Mouse (Mus musculus): ENCODE results near the gene C1s2.
A peak's percentile ranks its signal among the peaks of the same experiment; 100 is the strongest.
"Not testable (repeated sequence)": the region's sequence is repeated elsewhere in the genome, so short reads cannot be mapped to it uniquely, and the experiment has no call there.

Gene C1s2

DNA sequence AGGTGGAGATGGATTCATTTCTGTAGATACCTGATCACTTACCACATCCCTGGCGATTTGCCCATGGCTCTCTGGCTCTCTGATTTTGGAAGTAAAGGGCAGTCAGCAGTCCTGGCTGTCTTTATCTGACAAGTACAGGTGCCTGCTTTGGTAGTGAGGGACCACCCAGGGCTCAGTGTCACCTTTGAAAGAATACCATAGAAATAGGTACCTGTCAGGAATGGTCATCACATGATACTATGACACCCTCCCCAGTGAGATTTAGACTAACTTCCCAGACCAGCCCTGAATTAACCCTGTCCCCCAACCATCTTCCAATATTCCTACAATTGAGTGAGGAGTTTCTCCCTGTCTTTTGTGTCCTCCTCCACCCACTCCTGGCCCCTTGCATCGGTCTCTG is at the start of gene C1s2:
Gene C1s2 (minus strand): TSS at position 101 of the 400 bp plus-strand sequence.
- not testable (repeated sequence) for DNase-seq

DNA sequence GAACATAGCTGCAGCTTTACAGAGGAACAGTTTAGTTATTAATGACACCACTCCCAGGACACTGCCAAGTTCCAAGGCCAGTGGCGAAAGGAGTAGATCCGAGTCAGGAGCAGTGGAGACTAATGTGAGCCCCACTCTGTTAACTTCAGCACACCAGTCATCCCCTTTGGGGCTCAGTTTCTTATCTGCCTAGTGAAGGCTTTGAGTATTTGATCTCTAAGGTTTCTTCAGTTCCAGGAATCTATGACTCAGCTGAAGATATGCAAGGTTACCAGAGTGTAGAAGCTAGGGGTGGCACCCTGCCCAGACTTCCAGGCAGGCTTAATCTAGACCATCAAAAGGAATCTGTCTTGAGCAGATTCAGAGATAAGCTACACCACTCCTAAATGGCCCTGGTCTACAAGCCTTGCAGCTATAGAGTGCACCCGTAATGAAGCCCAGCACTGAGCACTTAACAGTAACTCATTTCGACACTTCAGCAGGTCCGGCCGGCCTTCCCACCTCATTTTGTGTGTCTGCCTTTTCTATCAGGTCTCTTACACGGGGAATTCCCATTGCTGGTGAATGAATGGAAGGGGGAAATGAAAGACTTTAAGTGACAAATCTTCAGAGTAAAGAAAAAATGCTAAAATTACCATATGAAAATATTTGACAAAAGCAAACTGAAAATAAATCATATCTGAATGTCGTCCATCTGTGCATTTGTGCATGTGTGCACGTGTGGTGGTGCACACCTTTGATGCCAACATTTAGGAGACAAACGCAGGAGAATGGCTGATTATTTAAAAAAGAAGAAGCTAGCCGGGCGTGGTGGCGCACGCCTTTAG is 47.9 kb upstream of the C1s2 start:
- DNase-seq = peak; percentile 81

DNA sequence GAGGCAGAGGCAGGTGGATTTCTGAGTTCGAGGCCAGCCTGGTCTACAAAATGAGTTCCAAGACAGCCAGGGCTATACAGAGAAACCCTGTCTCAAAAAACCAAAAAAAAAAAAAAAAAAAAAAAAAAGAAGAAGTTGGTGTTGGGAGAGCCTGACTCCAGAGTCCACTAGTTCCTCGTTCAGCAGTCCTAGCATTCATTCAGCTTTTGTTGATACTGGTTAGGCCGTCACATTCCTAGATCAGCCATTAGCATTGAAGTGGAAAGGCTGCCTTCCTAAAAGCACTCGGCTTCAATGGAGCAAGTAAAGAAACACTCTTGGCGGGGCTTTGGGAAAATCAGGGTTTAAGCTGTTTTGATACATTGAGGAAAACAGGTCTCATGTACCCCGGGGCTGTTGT is 46.4 kb upstream of the C1s2 start:
- DNase-seq = peak; percentile 55

DNA sequence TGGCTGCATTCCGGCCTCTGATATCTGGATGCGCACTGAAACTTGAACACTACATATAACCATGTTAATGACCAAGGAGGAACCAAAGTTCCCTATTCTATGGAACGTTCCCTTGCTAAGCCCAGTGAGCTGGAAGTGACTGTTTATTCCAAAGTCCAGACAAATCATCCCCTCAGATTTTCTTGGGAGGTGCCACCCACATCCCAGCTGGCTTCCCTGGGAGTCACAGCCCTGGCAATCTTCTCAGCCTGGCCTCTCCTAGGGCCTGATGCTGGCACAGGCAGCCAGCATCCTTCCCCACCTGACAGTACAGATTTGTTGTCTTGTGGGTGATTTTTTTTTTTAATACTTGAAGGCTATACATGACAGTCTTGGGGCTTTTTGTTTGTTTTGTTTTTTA is 43.6 kb upstream of the C1s2 start:
- DNase-seq = no peak

DNA sequence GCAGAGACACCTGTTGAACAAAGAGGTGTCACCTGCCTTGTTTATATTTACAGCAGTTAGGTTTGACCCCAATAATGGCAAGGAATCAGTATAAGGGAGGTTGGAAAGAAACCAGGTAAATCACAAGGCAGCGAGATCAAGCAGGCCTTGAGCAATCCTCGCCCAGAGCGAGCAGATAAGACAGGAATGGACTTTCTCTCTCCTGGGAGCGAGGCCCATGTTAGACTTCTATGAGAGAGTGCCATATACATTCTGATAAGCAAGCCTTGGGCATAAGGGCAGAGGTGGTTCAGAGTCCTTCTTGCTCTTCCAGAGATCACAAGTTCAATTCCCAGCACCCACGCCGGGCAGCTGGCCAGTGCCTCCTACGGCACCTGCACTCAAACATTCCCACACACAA is 42.9 kb upstream of the C1s2 start:
- no peak for DNase-seq

DNA sequence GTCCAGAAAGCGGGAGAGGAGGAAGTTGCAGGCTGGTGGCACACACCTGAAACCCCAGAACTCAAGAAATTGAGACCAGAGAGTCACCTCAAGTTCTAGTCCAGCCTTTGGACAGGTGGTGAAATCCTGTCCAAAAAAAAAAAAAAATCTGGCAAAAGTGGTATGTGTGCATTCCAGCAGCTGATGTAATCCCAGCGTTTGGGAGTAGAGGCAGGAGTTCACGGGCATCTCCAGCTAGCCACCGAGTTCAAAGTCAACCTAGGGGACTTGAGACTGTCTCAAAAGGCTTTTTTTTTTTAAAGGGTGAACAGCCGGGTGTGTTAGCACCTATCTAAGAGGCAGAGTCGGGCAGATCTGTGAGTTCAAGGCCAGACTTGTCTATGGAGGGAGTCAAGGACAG is 40.3 kb upstream of the C1s2 start:
- peak; percentile 40 for DNase-seq

DNA sequence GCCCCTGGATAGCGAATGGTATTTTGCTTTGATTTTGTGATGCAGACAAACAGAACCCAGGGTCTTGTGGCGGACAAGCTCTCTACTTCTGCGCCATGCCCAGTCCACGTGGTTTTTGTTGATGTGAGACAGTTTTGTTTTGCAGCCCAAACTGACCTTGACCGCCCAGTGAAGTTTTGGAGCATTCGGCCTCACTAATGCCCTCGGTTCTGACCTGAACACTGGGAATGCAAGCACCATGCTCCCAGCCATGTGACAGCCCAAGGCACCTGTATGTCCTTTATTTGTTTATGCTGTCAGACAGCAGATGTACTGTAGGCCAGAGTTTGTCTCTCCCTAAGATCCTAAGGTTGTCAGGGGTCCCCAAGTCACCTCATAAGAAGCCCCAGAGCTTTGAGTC is 38.7 kb upstream of the C1s2 start:
- peak; percentile 72 for DNase-seq

DNA sequence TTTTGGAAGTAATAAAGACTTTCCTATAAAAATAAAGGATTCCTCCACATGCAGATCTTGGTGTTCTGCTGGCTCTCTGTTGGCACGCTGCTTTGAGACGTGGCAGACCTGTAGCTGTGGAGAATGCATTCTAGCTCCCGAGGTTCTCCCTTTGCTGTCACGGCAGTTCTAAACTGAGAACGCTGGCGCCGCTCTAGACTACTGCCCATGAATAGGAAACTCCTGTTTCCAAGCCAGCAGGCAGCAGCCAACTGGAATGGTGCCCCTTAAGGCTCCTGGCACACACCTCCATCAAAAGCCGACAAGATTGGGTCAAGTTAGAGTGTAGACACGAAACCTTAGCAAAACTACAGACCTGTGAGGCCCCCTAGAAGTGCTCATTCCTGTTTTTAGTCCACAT is 37.7 kb upstream of the C1s2 start:
- DNase-seq = peak; percentile 65

DNA sequence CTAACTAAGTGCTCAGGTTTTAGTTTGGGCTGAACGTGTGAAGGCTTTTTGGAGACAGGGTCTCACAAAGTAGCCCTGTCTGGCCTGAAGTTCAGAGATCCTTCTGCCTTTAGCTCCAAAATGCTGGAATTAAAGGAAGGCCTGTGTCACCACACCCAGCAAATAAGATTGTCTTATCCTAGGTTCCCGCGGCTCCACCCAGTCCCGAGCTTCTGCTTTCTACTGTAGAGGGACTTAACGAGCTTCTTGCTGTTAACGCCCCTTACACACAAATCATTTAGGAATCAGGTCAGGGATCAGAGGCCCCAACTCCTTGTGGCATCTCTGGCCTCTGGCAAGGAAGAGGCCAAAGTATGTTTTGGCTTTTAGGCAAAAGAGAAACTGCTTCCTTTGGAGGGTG is 36.2 kb upstream of the C1s2 start:
- DNase-seq = no peak

DNA sequence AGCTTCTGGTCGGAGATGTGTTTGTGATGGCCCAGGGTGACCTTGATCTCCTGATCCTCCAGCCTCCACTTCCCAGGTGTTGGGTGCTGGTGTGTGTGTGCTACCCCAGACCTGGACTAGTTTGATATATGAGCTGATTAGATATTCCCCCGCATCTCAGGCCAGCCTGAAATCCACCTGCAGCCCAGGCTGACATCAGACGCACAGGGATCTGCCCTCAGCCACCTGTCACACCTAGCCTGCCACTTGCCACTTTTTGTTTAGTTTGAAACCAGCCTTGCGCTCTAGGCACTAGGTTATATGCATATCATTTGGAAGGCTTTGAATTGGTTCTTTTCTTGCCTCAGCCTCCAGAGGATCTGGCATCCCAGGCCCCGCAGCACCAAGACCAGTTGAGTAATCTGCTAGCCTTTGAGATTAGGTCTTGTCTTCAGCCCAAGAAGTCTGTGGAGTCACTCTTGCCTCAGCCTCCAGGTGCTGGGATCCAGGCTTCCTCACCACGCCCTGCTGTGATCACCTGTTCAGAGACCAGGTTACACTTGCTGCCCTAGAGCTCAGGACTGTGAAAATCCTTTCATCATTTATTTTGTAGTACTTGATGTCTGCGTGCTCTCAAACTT is 34.5 kb upstream of the C1s2 start:
- no peak for DNase-seq

DNA sequence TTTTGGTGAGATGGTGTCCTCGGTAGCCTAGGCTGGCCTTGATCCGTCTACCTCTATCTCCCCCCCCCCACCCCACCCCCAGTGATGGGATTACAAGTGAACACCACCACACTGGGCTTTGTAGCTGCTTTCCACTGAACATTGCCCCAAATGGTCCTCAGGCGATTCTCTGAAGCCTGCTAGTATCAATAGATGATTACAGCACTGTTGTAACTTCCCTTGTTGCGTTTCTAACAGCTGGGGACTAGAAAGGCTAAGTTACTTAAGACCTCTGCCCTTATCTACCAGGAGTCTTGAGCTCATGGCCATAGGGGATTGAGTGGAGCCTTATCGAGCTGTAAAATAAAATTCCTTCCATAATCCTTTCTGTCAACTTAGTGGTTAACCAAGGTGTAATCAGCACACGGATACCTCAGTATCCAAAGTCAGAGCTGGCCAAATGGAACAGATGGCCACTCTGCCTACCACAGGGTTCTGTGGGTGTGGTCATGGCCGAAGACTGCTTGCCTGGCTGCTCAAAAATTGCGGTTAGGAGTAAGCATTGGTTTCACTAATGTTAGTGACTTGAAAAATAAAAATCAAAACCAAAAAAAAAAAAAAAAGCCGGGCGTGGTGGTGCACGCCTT is 33.5 kb upstream of the C1s2 start:
- no peak for DNase-seq

DNA sequence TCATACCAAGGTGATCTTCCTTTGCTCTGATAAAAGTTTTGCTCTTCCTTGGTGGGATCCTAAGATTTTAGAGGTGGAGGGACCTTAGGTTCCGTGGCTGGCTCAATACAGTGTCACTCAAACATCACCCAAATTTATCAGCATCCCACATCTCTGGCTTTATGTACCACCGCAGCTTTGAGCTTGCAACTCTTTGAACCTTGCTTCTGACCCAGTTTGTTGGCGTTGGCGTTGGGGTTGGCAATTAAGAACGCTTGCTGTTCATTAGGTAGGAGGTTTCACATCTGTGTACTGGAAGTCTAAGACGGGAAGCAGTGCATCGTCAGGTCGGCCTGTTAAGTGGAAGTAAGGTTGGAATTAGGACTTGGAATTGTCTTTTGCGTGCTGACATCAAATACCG is 29.1 kb upstream of the C1s2 start:
- no peak for DNase-seq

DNA sequence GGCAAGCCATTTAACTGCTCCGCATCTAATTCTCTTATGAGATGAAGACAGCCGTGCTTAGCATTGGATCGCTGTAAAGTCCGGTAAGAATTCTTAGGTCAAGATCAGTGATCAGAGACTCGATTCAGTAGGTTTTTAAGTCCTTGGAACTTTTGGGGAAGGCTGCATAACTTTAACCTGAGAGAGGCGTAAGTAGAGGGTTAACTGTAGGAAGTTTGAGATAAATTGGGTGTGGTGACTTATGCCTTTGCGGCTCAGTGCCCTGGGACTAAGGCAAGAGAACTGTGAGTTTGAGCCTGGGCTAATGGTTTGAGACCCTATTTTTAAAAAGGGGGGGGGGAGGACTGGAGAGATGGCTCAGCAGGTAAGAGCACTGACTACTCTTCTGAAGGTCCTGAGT is 28.4 kb upstream of the C1s2 start:
- no peak for DNase-seq

DNA sequence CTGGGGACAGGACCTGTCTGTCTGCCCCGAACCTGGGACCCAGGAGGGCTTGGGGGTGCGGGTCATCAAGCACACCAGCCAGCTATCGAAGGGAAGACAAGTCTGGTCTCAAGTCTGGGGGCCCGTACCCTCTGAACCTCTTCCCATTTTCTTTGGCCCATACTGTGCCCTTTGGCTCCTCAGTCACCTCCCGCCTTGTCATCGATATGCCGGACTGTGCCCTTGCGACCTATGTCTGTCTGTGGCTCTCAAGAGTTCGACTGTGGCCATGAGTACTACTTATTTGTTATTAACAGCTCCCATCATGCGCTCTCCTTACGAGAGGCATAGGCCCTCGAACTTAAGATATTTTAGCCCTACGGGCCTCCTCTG is 27.5 kb upstream of the C1s2 start:
- DNase-seq = no peak

DNA sequence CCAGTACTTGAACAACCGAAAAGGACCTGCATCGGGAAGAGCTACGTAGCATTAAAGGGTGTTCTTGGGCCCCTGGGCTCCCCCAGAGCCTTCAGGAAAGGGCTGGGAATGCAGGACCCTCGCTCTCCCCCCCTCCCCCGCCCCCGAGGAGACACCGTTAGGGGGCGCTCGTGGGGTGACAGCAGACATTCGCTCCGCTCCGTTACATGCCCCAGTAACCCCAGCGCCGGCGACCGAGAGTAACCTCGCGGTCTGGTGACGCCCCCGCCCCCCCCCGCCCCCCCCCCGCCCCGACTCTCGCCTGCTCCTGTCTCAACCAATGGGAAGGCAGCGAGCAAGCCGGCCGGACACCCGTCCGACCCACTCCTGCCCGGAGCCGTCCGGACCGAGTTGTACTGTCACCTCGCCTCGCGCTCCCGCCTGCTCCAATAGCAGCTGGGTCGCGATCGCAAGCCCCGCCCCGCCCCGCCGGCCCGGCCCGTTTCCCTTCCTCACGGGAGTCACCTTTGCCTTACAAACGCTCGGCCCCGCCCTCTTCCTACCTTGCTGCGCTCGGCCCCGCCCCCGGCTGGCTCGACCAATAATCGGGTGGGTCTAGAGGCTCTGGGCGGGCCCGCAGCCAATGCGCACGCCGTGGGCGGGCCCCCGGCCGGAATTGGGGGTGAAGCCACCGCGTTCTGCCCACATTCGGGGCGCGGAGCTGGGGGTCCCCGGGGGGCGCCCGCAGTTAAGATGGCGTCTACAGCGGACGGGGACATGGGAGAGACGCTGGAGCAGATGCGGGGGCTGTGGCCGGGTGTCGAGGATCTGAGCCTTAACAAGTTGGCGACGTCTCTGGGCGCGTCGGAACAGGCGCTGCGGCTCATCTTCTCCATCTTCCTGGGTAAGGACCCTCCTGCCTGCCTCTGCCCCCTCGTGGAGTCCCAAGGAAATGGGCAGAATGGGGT is 26.9 kb upstream of the C1s2 start, which contains the start of gene Lpcat3:
Gene Lpcat3 (plus strand): TSS at position 551 of the 947 bp plus-strand sequence.
- peak; percentile 100 for DNase-seq

DNA sequence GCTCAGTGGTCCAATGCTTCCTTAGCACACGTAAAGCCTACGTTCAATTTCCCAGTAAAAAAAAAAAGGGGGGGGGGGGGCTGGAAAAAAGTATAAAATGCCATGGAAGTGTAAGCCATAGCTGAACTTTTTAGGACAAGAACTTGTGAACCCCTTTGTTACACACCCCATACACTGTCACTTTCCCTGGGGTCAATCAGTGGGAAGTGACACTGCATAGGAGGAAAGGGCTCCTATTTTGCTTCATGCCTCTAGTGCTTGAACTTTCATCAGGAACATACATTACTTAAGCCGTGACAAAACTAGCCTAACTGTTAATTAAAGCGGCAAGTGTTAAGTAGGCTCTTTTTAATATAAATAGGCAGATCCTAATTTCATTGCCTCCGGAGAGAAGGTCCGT is 26.1 kb upstream of the C1s2 start:
- no peak for DNase-seq

DNA sequence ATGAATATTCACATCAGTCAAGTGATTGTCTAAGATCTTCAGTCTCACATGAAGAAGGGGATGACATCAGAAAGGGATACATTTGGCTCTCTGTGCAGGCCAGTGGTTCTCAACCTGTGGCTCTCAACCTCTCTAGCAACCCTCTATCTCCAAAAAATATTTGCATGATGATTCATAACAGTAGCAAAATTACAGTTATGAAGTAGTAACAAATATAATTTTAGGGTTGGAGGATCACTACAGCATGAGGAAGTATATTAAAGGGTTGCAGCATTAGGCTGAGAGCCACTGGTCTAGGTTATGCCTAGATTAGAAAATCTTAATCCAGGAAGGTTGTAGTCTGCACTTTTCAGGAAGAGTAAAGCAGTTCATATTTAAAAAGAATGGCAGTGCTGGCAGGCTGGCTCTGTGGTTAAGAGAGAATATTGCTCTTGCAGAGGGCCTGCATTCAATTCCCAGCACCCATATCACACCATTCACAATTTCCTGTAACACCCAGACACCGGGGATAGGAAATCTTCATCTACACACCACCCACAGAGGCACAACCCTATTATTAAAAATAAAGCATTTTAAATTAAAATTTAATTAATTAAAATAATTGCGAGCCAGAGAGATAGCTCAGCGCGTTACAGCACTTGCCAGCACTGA is 25.4 kb upstream of the C1s2 start:
- no peak for DNase-seq

DNA sequence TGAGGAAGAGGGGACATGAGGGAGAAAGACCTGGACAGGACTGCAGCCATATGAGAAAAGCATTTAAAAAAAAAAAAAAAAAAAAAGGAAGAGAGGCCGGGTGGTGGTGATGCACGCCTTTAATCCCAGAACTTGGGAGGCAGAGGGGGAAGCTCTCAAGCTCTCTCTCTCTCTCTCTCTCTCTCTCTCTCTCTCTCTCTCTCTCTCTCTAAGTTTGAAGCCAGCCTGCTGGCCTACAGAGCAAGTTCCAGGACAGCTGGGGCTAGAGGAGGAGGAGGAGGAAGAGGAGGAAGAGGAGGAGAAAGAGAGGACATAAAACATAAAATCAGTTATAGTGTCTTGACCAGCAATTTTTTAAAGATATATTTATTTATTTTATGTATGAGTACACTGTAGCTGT is 22.2 kb upstream of the C1s2 start:
- DNase-seq = no peak

DNA sequence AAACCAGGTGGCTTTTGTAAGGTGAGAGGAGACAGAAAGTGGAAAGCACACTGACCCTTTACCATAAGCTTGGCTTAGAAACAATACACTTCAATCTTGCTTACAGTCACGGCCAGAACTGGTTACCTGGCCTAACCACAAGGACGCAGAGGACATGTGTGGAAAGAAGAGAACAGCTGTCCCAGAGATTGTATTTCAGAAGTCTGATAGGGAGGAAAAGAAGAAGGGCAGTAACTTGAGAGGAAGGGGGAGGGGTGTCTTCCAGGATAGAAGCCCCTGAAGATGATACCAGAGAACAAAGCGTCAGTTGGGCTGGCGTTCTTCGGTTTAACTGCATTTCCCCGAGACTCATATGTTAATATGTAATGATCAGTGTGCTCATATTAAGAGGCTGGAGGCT is 20.0 kb upstream of the C1s2 start:
- no peak for DNase-seq

DNA sequence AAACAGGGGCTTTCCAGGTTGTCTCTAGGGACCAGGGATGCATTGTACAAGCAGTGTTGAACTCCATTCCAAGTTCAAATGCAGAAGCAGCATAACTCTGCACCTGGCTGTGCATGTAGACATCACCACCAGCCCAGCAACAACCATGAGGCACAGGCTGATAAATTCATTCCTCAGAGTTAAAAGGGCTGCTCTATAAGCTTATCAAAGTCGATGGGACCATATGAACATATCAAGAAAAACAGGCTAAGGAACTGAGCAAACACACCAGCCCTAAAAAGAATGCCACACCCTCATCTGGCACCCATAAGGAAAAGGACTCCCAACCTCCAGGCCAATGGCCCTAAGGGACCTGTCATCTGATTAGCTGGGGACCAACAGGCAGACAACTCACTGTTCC is 10.5 kb upstream of the C1s2 start:
- DNase-seq = no peak

DNA sequence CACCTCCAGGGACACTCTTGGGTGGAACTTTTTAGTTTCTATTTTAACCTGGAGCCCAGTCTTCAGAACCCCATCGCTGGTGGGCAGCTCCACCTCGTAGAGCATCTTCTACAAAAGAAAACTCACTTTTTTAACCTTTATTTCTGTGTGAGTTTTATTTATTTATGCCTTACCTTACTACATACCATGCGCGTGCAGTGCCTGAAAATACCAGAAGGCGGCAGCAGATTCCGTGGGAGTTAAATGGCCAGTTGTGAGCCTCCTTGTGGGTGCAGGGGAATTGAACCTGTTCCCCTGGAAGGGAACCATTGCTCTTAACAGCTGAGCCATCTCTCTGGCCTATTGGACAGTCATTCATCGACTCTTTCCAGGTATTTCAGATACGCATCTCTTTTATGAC is 5.1 kb upstream of the C1s2 start:
- DNase-seq = peak; percentile 68

DNA sequence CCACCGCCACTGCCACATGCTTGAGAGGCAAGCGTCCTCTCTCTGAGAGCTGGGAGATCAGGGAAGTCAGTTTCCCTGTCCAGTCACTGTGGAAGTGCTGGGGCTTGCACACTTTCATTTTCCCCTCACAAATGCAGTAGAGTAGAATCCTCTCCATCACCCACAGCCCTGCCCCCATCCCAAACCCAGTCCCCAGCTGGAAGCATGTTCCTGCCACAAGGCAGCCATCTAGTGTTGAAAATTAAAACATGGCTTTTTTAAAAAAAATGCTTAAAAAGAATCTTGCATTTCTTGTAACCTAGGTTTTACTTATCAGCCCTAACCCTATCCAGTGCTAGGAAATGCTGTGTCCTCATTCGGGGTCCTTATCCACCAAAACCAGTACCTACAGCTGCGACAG is 4.2 kb upstream of the C1s2 start:
- no peak for DNase-seq
